Mouse (Mus musculus): ENCODE measurements around the gene Myo5c. TPM values are rescaled to one million over a fixed set of nuclear protein-coding genes. Genes with fewer than 3 reads are reported as not detected.

Myo5c gene
- polyA plus RNA-seq, 1 experiment from 2014 or later = 1.2 TPM

DNA sequence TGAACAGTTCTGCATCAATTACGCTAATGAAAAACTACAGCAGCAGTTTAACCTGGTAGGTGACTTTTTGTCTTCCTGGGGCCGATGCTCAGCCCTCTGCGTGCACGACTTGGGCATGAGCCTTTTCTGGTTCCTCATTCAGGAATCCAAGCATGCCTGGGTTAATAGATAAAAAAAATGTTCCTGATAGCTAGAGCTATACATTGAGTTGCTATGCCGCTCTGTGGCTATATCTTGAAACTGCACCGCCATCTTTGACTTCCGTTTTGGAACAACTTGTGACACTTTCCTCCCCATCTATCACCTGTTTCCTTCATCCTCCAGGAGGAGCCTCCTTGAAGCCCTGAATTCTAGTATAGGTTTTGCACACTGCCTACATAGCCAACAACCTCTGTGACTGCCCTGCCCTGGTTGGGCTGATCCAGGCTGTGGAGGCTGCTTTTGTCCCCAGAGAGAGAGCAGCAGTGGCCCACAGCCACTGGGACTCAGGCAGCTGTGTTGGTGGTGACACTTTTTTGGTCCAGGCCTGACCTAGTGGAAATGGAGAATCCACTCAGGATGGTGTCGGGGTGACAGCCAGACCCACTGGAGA, 30.5 kb downstream of the Myo5c start:
- no peak overlapping the region for H3K9ac ChIP-seq
- H3K4me2 ChIP-seq = no peak overlapping the region
- no peak overlapping the region for H3K27ac ChIP-seq (ENCODE audit: poor library complexity, severe bottlenecking)
- no peaks in the 10 kb centered on the region for H3K36me3 ChIP-seq
- H3K27me3 ChIP-seq (replicated peaks) = no peaks in the 10 kb centered on the region
- peaks cover 3% of the 10 kb centered on the region; the same call in 1 of the 2 replicates for H3K9me3 ChIP-seq (replicated peaks)
- ATAC-seq (ENCODE audit: insufficient number of reproducible peaks, low FRiP score) = no peak
- no peak overlapping the region for H3K4me3 ChIP-seq
- peaks cover 5% of the 10 kb centered on the region; the same call in 1 of the 2 replicates for H3K4me1 ChIP-seq (replicated peaks)
- 58% methylated on average over 8 of the region's 8 CpGs for WGBS

DNA sequence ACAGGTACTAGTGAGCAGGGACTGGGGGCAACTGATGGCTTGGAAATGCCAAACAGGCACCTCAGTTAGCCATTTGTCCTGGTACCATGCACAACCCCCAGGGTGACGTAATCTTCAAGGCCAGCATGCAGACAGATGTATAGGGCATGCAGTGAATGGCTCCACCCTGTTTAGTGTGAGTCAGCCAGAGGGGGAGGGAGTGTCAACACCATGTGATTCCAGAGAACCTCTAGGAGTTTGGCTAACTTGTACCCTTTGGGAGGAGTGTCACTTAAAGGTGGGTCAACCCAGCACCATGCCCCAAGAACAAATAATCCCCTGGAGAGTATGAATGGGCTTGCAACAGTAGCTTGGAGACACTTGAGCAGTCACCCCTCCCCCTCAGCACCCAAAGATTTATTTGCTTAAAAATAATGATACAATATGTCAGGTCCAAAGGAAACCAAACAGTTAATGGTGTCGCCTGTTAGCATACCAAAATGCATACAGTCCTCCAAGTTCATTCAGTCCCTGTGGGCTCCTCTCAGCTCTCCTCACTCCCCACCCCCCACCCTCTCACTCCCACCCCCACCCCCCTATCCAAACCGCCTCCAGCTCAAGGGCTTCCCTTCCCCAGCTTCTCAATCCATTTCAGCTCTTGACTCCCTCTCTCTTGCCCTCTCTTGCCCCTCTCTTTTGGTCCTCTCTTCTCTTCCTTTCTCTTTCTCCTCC, 32.3 kb downstream of the Myo5c start:
- Histone ChIP-seq H3K4me1 (replicated peaks) (peaks cover 5% of the 10 kb centered on the region; the same call in 1 of the 2 replicates), H3K9me3 (replicated peaks) (peaks cover 3% of the 10 kb centered on the region; the same call in 1 of the 2 replicates), H3K4me2 (no peak overlapping the region), H3K27ac (ENCODE audit: poor library complexity, severe bottlenecking) (no peak overlapping the region), H3K27me3 (replicated peaks) (no peaks in the 10 kb centered on the region), H3K9ac (no peak overlapping the region), H3K4me3 (no peak overlapping the region), H3K36me3 (no peaks in the 10 kb centered on the region)
- WGBS = 44% methylated on average over 3 of the region's 3 CpGs
- peak; percentile 39; the same call in 1 of the 2 replicates for ATAC-seq (ENCODE audit: insufficient number of reproducible peaks, low FRiP score)

DNA sequence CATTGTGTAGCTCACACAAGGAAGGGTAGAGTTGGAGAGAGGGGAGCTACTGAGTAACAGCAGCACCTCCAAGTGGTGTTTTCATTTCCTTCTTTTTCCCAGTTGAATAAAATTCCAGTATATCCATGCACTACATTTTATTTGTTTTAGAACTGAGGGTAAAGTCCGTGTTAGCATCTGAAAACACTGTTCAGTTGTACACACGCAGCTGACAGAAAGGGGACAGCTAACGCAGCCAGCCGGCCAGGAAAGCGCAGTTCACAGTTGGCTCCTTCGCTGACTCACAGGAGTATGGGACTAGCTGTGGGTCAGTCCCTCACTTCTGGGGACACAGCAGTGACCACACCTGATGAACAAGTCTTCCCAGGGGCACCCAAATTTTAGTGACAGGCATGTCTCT, 35.3 kb downstream of the Myo5c start:
- 74% methylated on average over 6 of the region's 6 CpGs for WGBS
- Histone ChIP-seq H3K9me3 (replicated peaks) (peaks cover 1% of the 10 kb centered on the region; the same call in 1 of the 2 replicates), H3K9ac (no peak overlapping the region), H3K36me3 (no peaks in the 10 kb centered on the region), H3K4me2 (no peak overlapping the region), H3K27ac (ENCODE audit: poor library complexity, severe bottlenecking) (no peak overlapping the region), H3K27me3 (replicated peaks) (no peaks in the 10 kb centered on the region), H3K4me3 (no peak overlapping the region), H3K4me1 (replicated peaks) (no peaks in the 10 kb centered on the region)
- ATAC-seq (ENCODE audit: insufficient number of reproducible peaks, low FRiP score) = no peak

DNA sequence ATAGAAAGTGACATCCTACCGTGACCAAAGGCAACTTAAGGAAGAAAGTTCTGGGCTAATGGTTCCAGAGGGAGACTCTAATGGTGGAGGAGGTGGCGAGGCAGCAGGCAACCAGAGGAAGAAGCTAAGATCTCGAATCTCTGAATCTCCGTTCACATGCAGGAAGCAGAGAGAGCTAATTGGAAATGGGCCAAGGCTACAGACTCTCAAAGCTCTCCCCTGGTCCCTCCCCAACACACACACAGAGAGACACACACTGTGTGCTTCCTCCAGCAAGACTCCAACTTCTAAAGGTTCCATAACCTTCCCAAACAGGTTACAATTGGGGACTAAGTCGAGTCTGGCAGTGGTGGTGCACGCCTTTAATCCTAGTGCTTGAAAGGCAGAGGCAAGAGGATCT, 38.6 kb downstream of the Myo5c start:
- WGBS = 62% methylated on average over 6 of the region's 6 CpGs
- H3K4me3 ChIP-seq = no peak overlapping the region
- H3K4me1 ChIP-seq (replicated peaks) = no peaks in the 10 kb centered on the region
- H3K27ac ChIP-seq (ENCODE audit: poor library complexity, severe bottlenecking) = no peak overlapping the region
- no peaks in the 10 kb centered on the region for H3K27me3 ChIP-seq (replicated peaks)
- H3K9ac ChIP-seq = no peak overlapping the region
- H3K4me2 ChIP-seq = no peak overlapping the region
- no peak for ATAC-seq (ENCODE audit: insufficient number of reproducible peaks, low FRiP score)
- no peaks in the 10 kb centered on the region for H3K36me3 ChIP-seq
- peaks cover 4% of the 10 kb centered on the region; the same call in 1 of the 2 replicates for H3K9me3 ChIP-seq (replicated peaks)

DNA sequence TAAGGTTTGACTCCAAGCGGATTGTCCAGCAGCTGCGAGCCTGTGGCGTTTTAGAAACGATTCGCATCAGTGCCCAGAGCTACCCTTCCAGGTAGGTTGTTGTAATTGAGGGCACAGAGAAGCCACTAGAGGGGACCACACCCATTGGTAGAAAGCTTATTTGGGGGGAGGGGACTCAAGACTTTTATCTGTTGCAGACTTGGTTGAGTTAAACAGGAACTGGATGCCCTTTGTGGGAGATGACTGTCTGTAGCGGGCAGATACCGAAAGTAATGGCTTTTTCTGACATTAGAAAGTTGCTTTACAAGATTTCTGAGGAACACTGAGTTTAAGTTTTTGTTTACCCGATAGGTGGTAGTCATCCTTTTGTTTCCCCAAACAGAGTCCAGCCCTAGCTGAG, 39.7 kb downstream of the Myo5c start:
- Histone ChIP-seq H3K4me1 (replicated peaks) (no peaks in the 10 kb centered on the region), H3K27me3 (replicated peaks) (no peaks in the 10 kb centered on the region), H3K27ac (ENCODE audit: poor library complexity, severe bottlenecking) (no peak overlapping the region), H3K9me3 (replicated peaks) (peaks cover 4% of the 10 kb centered on the region; the same call in 1 of the 2 replicates), H3K4me3 (no peak overlapping the region), H3K4me2 (no peak overlapping the region), H3K36me3 (no peaks in the 10 kb centered on the region), H3K9ac (no peak overlapping the region)
- 84% methylated on average over 8 of the region's 8 CpGs for WGBS
- ATAC-seq (ENCODE audit: insufficient number of reproducible peaks, low FRiP score) = no peak

DNA sequence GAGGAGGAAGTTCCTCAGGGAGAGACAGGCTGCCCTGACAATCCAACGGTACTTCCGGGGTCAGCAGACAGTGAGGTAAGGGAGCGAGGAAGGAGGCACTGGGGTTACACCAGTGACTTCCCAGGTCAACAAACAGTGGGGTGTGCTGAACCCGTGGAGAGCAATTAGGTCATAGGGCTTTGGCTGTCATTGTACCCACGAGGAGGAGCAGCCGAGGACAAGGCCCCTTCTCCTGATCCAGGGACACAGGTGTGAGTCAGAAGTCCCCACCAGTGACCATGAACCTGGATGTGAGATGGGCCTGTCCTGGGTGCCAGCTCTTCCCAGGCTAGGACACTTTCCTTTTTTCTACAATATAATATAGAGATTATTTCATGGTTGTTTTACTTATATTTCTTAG, 41.8 kb downstream of the Myo5c start:
- Histone ChIP-seq H3K4me2 (no peak overlapping the region), H3K4me1 (replicated peaks) (no peaks in the 10 kb centered on the region), H3K27ac (ENCODE audit: poor library complexity, severe bottlenecking) (no peak overlapping the region), H3K36me3 (no peaks in the 10 kb centered on the region), H3K9ac (no peak overlapping the region), H3K27me3 (replicated peaks) (no peaks in the 10 kb centered on the region), H3K9me3 (replicated peaks) (peaks cover 4% of the 10 kb centered on the region; the same call in 1 of the 2 replicates), H3K4me3 (no peak overlapping the region)
- 72% methylated on average over 6 of the region's 6 CpGs for WGBS
- no peak for ATAC-seq (ENCODE audit: insufficient number of reproducible peaks, low FRiP score)

DNA sequence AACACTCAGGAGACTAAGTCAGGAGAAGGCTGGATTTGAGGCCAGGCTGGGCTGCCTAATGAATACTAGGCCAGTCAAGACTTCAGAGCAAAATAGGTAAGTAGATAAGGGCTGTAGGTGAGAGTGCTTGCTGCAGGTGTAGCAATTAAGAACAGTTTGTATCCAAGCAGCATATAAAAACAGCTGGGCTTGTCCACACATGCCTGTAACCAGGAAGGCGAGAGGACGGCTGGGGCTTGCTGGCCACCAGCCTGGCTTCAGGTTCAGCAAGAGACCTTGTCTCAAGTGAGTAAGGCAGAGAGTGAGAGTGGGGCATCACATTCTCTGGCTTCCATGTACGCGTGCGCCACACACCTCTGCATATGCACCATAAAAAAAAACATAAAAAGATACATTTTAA, 42.7 kb downstream of the Myo5c start:
- Histone ChIP-seq H3K4me2 (no peak overlapping the region), H3K4me3 (no peak overlapping the region), H3K27me3 (replicated peaks) (no peaks in the 10 kb centered on the region; the same call in 1 of the 2 replicates), H3K9me3 (replicated peaks) (peaks cover 4% of the 10 kb centered on the region; the same call in 1 of the 2 replicates), H3K9ac (no peak overlapping the region), H3K27ac (ENCODE audit: poor library complexity, severe bottlenecking) (no peak overlapping the region), H3K36me3 (no peaks in the 10 kb centered on the region), H3K4me1 (replicated peaks) (no peaks in the 10 kb centered on the region)
- ATAC-seq (ENCODE audit: insufficient number of reproducible peaks, low FRiP score) = no peak
- 83% methylated on average over 5 of the region's 5 CpGs for WGBS

DNA sequence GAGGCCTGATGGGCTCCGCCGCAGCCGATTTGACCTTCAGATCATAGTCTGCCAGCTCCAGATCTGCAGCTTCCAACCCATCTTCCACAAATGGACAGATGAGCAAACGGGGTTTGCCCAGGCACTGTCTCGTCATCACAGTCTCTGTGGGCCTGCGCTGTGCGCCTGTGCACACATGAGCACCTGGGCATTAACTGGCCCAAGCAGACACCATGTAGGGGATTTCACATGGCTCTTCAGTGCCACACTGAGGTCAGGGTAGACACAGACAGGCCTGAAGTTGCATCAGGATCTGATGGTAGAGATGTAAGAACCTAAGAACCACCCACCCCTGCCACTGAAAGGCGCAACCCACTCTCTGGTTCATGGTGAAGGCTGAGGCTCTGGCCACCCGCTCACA, 43.2 kb downstream of the Myo5c start:
- Histone ChIP-seq H3K36me3 (no peaks in the 10 kb centered on the region), H3K9me3 (replicated peaks) (peaks cover 4% of the 10 kb centered on the region; the same call in 1 of the 2 replicates), H3K4me1 (replicated peaks) (no peaks in the 10 kb centered on the region), H3K4me2 (no peak overlapping the region), H3K27me3 (replicated peaks) (peaks cover 2% of the 10 kb centered on the region; the same call in 1 of the 2 replicates), H3K4me3 (no peak overlapping the region), H3K27ac (ENCODE audit: poor library complexity, severe bottlenecking) (no peak overlapping the region), H3K9ac (no peak overlapping the region)
- 89% methylated on average over 9 of the region's 9 CpGs for WGBS
- no peak for ATAC-seq (ENCODE audit: insufficient number of reproducible peaks, low FRiP score)

DNA sequence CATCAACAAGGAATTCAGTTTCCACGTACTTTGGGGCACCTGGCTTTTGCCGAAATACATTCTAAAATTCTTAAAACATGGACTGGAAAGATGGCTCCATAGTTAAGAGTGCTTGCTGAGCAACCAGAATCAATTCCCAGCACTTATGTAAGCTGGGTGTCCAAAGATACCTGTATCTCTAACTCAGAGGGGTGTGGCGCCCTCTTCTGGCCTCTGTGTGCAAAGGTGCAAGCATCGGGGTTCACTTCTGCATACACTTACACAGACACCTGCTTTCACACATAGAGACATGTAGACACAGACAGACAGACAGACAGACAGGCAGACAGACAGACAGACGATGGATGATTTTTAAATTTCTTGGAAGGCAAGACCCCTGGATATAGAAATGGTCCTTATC, 49.0 kb downstream of the Myo5c start:
- no peak overlapping the region for H3K9ac ChIP-seq
- no peak overlapping the region for H3K4me3 ChIP-seq
- no peak overlapping the region for H3K27ac ChIP-seq (ENCODE audit: poor library complexity, severe bottlenecking)
- no peaks in the 10 kb centered on the region for H3K9me3 ChIP-seq (replicated peaks)
- H3K36me3 ChIP-seq = no peaks in the 10 kb centered on the region
- H3K4me1 ChIP-seq (replicated peaks) = peaks cover 3% of the 10 kb centered on the region; the same call in 1 of the 2 replicates
- H3K27me3 ChIP-seq (replicated peaks) = peaks cover 14% of the 10 kb centered on the region
- 37% methylated on average over 5 of the region's 5 CpGs for WGBS
- no peak for ATAC-seq (ENCODE audit: insufficient number of reproducible peaks, low FRiP score)
- H3K4me2 ChIP-seq = no peak overlapping the region

DNA sequence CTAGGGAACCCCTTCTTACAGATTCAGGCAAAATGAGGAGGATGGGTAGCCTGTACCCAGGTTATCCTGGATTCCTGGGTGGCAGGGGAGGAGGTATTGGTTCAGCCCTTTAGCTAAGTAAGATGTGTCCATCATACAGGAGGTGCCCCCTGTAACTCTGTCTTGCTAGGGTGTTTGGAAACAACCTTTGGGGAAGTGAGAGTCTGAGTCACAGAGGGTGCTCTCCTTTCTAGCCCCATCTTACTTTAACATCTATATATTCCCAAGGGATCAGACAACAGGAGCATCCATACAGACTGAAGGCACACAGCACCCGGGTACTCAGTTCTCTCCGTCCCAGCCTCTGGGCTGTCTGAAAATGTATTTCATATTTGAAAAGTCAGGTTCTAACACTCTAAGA, 50.4 kb downstream of the Myo5c start:
- Histone ChIP-seq H3K9ac (no peak overlapping the region), H3K4me3 (no peak overlapping the region), H3K9me3 (replicated peaks) (no peaks in the 10 kb centered on the region), H3K27ac (ENCODE audit: poor library complexity, severe bottlenecking) (no peak overlapping the region), H3K4me2 (no peak overlapping the region), H3K36me3 (no peaks in the 10 kb centered on the region), H3K4me1 (replicated peaks) (peaks cover 3% of the 10 kb centered on the region; the same call in 1 of the 2 replicates), H3K27me3 (replicated peaks) (peaks cover 14% of the 10 kb centered on the region)
- 65% methylated on average over 2 of the region's 2 CpGs for WGBS
- ATAC-seq (ENCODE audit: insufficient number of reproducible peaks, low FRiP score) = no peak

DNA sequence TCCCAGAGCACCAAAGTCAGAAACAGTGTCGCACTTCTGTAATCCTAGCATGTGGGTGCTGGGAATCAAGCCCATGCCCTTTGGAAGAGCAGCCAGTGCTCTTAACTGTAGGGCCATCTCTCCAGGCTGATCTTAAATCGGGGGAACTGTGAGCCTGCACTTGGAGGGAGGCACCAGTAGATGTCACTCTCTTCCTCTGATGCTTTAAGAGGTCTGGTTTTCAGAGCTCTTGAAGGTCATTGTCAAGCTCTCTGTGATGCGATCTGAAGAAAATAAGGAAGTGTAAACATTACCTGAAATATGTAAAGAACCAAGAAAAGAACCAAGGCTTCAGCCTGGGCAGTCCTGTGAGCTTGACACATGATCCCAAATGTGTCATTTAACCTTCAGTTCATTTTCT, 51.0 kb downstream of the Myo5c start:
- Histone ChIP-seq H3K9ac (no peak overlapping the region), H3K4me1 (replicated peaks) (peaks cover 3% of the 10 kb centered on the region; the same call in 1 of the 2 replicates), H3K27me3 (replicated peaks) (peaks cover 14% of the 10 kb centered on the region), H3K27ac (ENCODE audit: poor library complexity, severe bottlenecking) (no peak overlapping the region), H3K4me3 (no peak overlapping the region), H3K36me3 (no peaks in the 10 kb centered on the region), H3K4me2 (no peak overlapping the region), H3K9me3 (replicated peaks) (no peaks in the 10 kb centered on the region)
- ATAC-seq (ENCODE audit: insufficient number of reproducible peaks, low FRiP score) = no peak
- WGBS = 12% methylated on average over 3 of the region's 3 CpGs

Measured in heart, embryonic 12.5 days (tissue).